In genomic region chr9:114736442-114736841, GRCm38 (mm10) we compare ENCODE assay signal across 9 mouse cellular contexts. TPM values are rescaled to one million over a fixed set of nuclear protein-coding genes. Genes with fewer than 3 reads are reported as not detected.
A peak's percentile ranks its signal among the peaks of the same experiment; 100 is the strongest.
DNase-seq lines count a peak whose midpoint lies in the region; ATAC-seq and TF ChIP-seq lines count a peak whose summit lies in the region.
"Had no signal": no experiment of that assay in that cellular context is flagged by ENCODE, and none has a peak within 500 bp of the region (broad histone marks: within the 10 kb centered on the region; RNA-seq: fewer than 3 reads in every experiment).

No protein-coding gene starts in this region.

- H3K4me1 ChIP-seq in embryonic facial prominence, embryonic 14.5 days (ENCODE audit: control insufficient read depth, insufficient read depth, low read length), result peaks cover 20% of the 10 kb centered on the region
- peaks cover 14% of the 10 kb centered on the region for H3K4me1 ChIP-seq in kidney, adult 2 months (ENCODE audit: control insufficient read depth, insufficient read depth, low read length)
- peaks cover 18% of the 10 kb centered on the region for H3K4me1 ChIP-seq in lung, embryonic 15.5 days
- H3K4me1 ChIP-seq in midbrain, embryonic 16.5 days (ENCODE audit: control insufficient read depth, insufficient read depth, low read length), result peaks cover 13% of the 10 kb centered on the region

- no peak for TF ChIP-seq POLR2A in kidney, adult 2 months (IDR thresholded peaks at IDR 0.05; ENCODE audit: low read depth, low read length)

- peak overlapping the region; percentile 39; the same call in 1 of the 2 replicates for H3K27ac ChIP-seq in embryonic facial prominence, embryonic 14.5 days (replicated peaks; ENCODE audit: low read depth, low read length)
- peak overlapping the region; percentile 11; the same call in 1 of the 2 replicates for H3K27ac ChIP-seq in kidney, adult 2 months (ENCODE audit: insufficient read depth, low read depth, low read length)
- H3K27ac ChIP-seq in lung, embryonic 15.5 days, result peak overlapping the region; percentile 42
- no peak overlapping the region for H3K27ac ChIP-seq in midbrain, embryonic 16.5 days (ENCODE audit: low read length)
- H3K27ac ChIP-seq: midbrain, embryonic 10.5 days had no signal

- WGBS in embryonic facial prominence, embryonic 14.5 days, result 58% methylated on average over 11 of the region's 11 CpGs
- WGBS in kidney, adult 2 months, result 13% methylated on average over 11 of the region's 11 CpGs
- 35% methylated on average over 11 of the region's 11 CpGs for WGBS in lung, embryonic 15.5 days
- 85% methylated on average over 11 of the region's 11 CpGs for WGBS in midbrain, embryonic 16.5 days

- H3K36me3 ChIP-seq in embryonic facial prominence, embryonic 14.5 days (ENCODE audit: control insufficient read depth, insufficient read depth, low read length), result peaks cover 16% of the 10 kb centered on the region; the same call in 1 of the 2 replicates
- H3K36me3 ChIP-seq in kidney, adult 2 months (ENCODE audit: control insufficient read depth, insufficient read depth, low read length), result no peaks in the 10 kb centered on the region
- no peaks in the 10 kb centered on the region; the same call in 1 of the 2 replicates for H3K36me3 ChIP-seq in lung, embryonic 15.5 days
- H3K36me3 ChIP-seq in midbrain, embryonic 16.5 days (ENCODE audit: control insufficient read depth, insufficient read depth, low read length), result no peaks in the 10 kb centered on the region

- H3K27me3 ChIP-seq in embryonic facial prominence, embryonic 14.5 days (replicated peaks; ENCODE audit: control insufficient read depth, insufficient read depth, low read length), result no peaks in the 10 kb centered on the region
- no peaks in the 10 kb centered on the region for H3K27me3 ChIP-seq in kidney, adult 2 months (replicated peaks; ENCODE audit: control insufficient read depth, insufficient read depth, low read length)
- H3K27me3 ChIP-seq in lung, embryonic 15.5 days, result no peaks in the 10 kb centered on the region
- no peaks in the 10 kb centered on the region for H3K27me3 ChIP-seq in midbrain, embryonic 16.5 days (ENCODE audit: control insufficient read depth, insufficient read depth, low read depth, low read length)

- TF ChIP-seq CTCF in kidney, adult 2 months (conservative IDR thresholded peaks at IDR 0.05; ENCODE audit: insufficient read depth, insufficient read length, low read depth, low read length), result no peak

- no peak; the same call in 1 of the 2 replicates for ATAC-seq in embryonic facial prominence, embryonic 14.5 days (ENCODE audit: low read depth)
- peak; percentile 27; the same call in 1 of the 2 replicates for ATAC-seq in lung, embryonic 15.5 days (ENCODE audit: borderline replicate concordance, extremely low read depth, low FRiP score, low TSS enrichment)
- ATAC-seq in activated CD4-positive, CD25-positive, alpha-beta regulatory T cell, adult 4 months, result no peak
- ATAC-seq in midbrain, embryonic 16.5 days, result no peak

- no peaks in the 10 kb centered on the region for H3K9me3 ChIP-seq in embryonic facial prominence, embryonic 14.5 days (ENCODE audit: control insufficient read depth, low read length)
- H3K9me3 ChIP-seq in lung, embryonic 15.5 days, result no peaks in the 10 kb centered on the region
- no peaks in the 10 kb centered on the region for H3K9me3 ChIP-seq in midbrain, embryonic 16.5 days (replicated peaks; ENCODE audit: control insufficient read depth, low read length, poor library complexity, severe bottlenecking)
- H3K9me3 ChIP-seq: midbrain, embryonic 10.5 days had no signal

- peak overlapping the region; percentile 4; the same call in 1 of the 2 replicates for H3K4me2 ChIP-seq in embryonic facial prominence, embryonic 14.5 days (ENCODE audit: low read depth, low read length)
- H3K4me2 ChIP-seq in lung, embryonic 15.5 days, result peak overlapping the region; percentile 6; the same call in 1 of the 2 replicates
- no peak overlapping the region for H3K4me2 ChIP-seq in midbrain, embryonic 16.5 days (ENCODE audit: low read length)

- peak; percentile 57 for DNase-seq in adrenal gland, postnatal 10 days
- DNase-seq in embryonic facial prominence, embryonic 14.5 days (ENCODE audit: low spot score), result peak; percentile 34
- peak; percentile 77 for DNase-seq in kidney, adult 2 months
- DNase-seq in layer of hippocampus, adult 9-11 months, result no peak
- DNase-seq: cerebellum, postnatal 14 days had no signal

- H3K9ac ChIP-seq in embryonic facial prominence, embryonic 14.5 days (ENCODE audit: low read depth, low read length), result no peak overlapping the region
- H3K9ac ChIP-seq in lung, embryonic 15.5 days, result no peak overlapping the region
- no peak overlapping the region for H3K9ac ChIP-seq in midbrain, embryonic 16.5 days (ENCODE audit: low read depth, low read length)

- H3K4me3 ChIP-seq in embryonic facial prominence, embryonic 14.5 days (ENCODE audit: low read depth, low read length), result no peak overlapping the region
- no peak overlapping the region for H3K4me3 ChIP-seq in kidney, adult 2 months (ENCODE audit: insufficient read depth, low read depth, low read length)
- no peak overlapping the region for H3K4me3 ChIP-seq in lung, embryonic 15.5 days
- no peak overlapping the region for H3K4me3 ChIP-seq in midbrain, embryonic 16.5 days (ENCODE audit: low read depth, low read length)
- H3K4me3 ChIP-seq: midbrain, embryonic 10.5 days had no signal

RNA-seq across cellular contexts. Expression of gene Cmtm6, which starts 5.5 kb away (rescaled TPM):
- total RNA-seq in adrenal gland, postnatal 10 days (2021), result 10 to 100 TPM; 59.4 to 61.0 TPM
- 44.3 and 45.7 TPM in 2 replicates for polyA plus RNA-seq in embryonic facial prominence, embryonic 14.5 days (2014; fragmentation: Nextera tagmentation; extraction: Ambion mirVana)
- polyA plus RNA-seq in kidney, adult 2 months (2012; rRNA removed), result 68.7 and 70.5 TPM in 2 replicates
- 60.1 and 66.5 TPM in 2 replicates for polyA plus RNA-seq in lung, embryonic 15.5 days (2015; fragmentation: Nextera tagmentation; extraction: Ambion mirVana)
- polyA plus RNA-seq in activated CD4-positive, CD25-positive, alpha-beta regulatory T cell, adult 4 months (2017; shearing (Covaris generic)), result 10 to 100 TPM; 77.1 to 88.5 TPM
- polyA plus RNA-seq in midbrain, embryonic 16.5 days (2015; fragmentation: Nextera tagmentation; extraction: Ambion mirVana), result 18.7 TPM in 2 replicates

RNA-seq across cellular contexts. Expression of gene Cmtm7, which starts 45.2 kb away (rescaled TPM):
- total RNA-seq in adrenal gland, postnatal 10 days (2021), result 10 to 100 TPM; 32.4 to 32.9 TPM
- polyA plus RNA-seq in embryonic facial prominence, embryonic 14.5 days (2014; fragmentation: Nextera tagmentation; extraction: Ambion mirVana), result 103 and 105 TPM in 2 replicates
- 58.2 and 61.0 TPM in 2 replicates for polyA plus RNA-seq in kidney, adult 2 months (2012; rRNA removed)
- 91.3 and 91.8 TPM in 2 replicates for polyA plus RNA-seq in lung, embryonic 15.5 days (2015; fragmentation: Nextera tagmentation; extraction: Ambion mirVana)
- 100 to 1,000 TPM in 1 of 2 experiments, 10 to 100 TPM in 1; 90.6 to 114 TPM for polyA plus RNA-seq in activated CD4-positive, CD25-positive, alpha-beta regulatory T cell, adult 4 months (2017; shearing (Covaris generic))
- 7.2 and 10.4 TPM in 2 replicates for polyA plus RNA-seq in midbrain, embryonic 16.5 days (2015; fragmentation: Nextera tagmentation; extraction: Ambion mirVana)

RNA-seq across cellular contexts. Expression of gene Dync1li1, which starts 47.9 kb away (rescaled TPM):
- 10 to 100 TPM; 38.3 to 41.0 TPM for total RNA-seq in adrenal gland, postnatal 10 days (2021)
- polyA plus RNA-seq in embryonic facial prominence, embryonic 14.5 days (2014; fragmentation: Nextera tagmentation; extraction: Ambion mirVana), result 33.9 and 34.7 TPM in 2 replicates
- 21.3 and 24.6 TPM in 2 replicates for polyA plus RNA-seq in kidney, adult 2 months (2012; rRNA removed)
- 51.3 and 60.3 TPM in 2 replicates for polyA plus RNA-seq in lung, embryonic 15.5 days (2015; fragmentation: Nextera tagmentation; extraction: Ambion mirVana)
- polyA plus RNA-seq in activated CD4-positive, CD25-positive, alpha-beta regulatory T cell, adult 4 months (2017; shearing (Covaris generic)), result 10 to 100 TPM; 43.8 to 48.4 TPM
- 118 and 130 TPM in 2 replicates for polyA plus RNA-seq in midbrain, embryonic 16.5 days (2015; fragmentation: Nextera tagmentation; extraction: Ambion mirVana)
